Mouse (Mus musculus): ENCODE measurements at regions not wholly inside any gene's neighbourhood (a gene's known extent, or its start where the extent isn't known, plus 50 kb on each side); places are given as distances from the start of the nearest gene placed in this dataset.

- DNase-seq (ENCODE audit: low spot score in 2 of 2), result no peak
These were observed 194.4 kb downstream of the Npr3 start for GRCm38 (mm10) chr15:11712481-11713274.

GRCm38 (mm10) chr15:11701246-11701645, 205.8 kb downstream of the Npr3 start:
- DNase-seq (ENCODE audit: low spot score in 2 of 2), result no peak

GRCm38 (mm10) chr15:11699929-11700328, 207.2 kb downstream of the Npr3 start:
- DNase-seq (ENCODE audit: low spot score in 2 of 2), result no peak

- no peak for DNase-seq (ENCODE audit: low spot score in 2 of 2)
These were observed 210.0 kb downstream of the Npr3 start for GRCm38 (mm10) chr15:11697060-11697459.

- no peak for DNase-seq (ENCODE audit: low spot score in 2 of 2)
These were observed 213.3 kb downstream of the Npr3 start for GRCm38 (mm10) chr15:11693772-11694270.

GRCm38 (mm10) chr15:11664839-11665379, 242.2 kb downstream of the Npr3 start:
- DNase-seq (ENCODE audit: low spot score in 2 of 2), result no peak

GRCm38 (mm10) chr15:11655168-11655567, 251.9 kb downstream of the Npr3 start:
- no peak for DNase-seq (ENCODE audit: low spot score in 2 of 2)

GRCm38 (mm10) chr15:11646241-11646640, 246.8 kb upstream of the Tars start:
- no peak for DNase-seq (ENCODE audit: low spot score in 2 of 2)

GRCm38 (mm10) chr15:11644779-11645178, 245.3 kb upstream of the Tars start:
- DNase-seq (ENCODE audit: low spot score in 2 of 2), result no peak

GRCm38 (mm10) chr15:11630654-11631053, 231.2 kb upstream of the Tars start:
- DNase-seq (ENCODE audit: low spot score in 2 of 2), result no peak

GRCm38 (mm10) chr15:11626433-11626832, 227.0 kb upstream of the Tars start:
- no peak for DNase-seq (ENCODE audit: low spot score in 2 of 2)

GRCm38 (mm10) chr15:11612416-11612815, 213.0 kb upstream of the Tars start:
- no peak for DNase-seq (ENCODE audit: low spot score in 2 of 2)

- no peak for DNase-seq (ENCODE audit: low spot score in 2 of 2)
These were observed 210.7 kb upstream of the Tars start for GRCm38 (mm10) chr15:11610043-11610670.

GRCm38 (mm10) chr15:11607489-11607888, 208.0 kb upstream of the Tars start:
- no peak for DNase-seq (ENCODE audit: low spot score in 2 of 2)

- DNase-seq (ENCODE audit: low spot score in 2 of 2), result no peak
These were observed 206.2 kb upstream of the Tars start for GRCm38 (mm10) chr15:11605677-11606076.

- no peak for DNase-seq (ENCODE audit: low spot score in 2 of 2)
These were observed 197.6 kb upstream of the Tars start for GRCm38 (mm10) chr15:11597021-11597420.

GRCm38 (mm10) chr15:11590542-11591116, 191.2 kb upstream of the Tars start:
- no peak for DNase-seq (ENCODE audit: low spot score in 2 of 2)

GRCm38 (mm10) chr15:11589795-11590194, 190.3 kb upstream of the Tars start:
- DNase-seq (ENCODE audit: low spot score in 2 of 2), result no peak

- no peak for DNase-seq (ENCODE audit: low spot score in 2 of 2)
These were observed 186.9 kb upstream of the Tars start for GRCm38 (mm10) chr15:11586384-11586783.

- DNase-seq (ENCODE audit: low spot score in 2 of 2), result no peak
These were observed 184.7 kb upstream of the Tars start for GRCm38 (mm10) chr15:11584155-11584554.

- DNase-seq (ENCODE audit: low spot score in 2 of 2), result no peak
These were observed 178.9 kb upstream of the Tars start for GRCm38 (mm10) chr15:11578331-11578730.

- no peak for DNase-seq (ENCODE audit: low spot score in 2 of 2)
These were observed 174.9 kb upstream of the Tars start for GRCm38 (mm10) chr15:11574359-11574758.

All from spleen, postnatal 10 days (tissue).